Mouse (Mus musculus) left cerebral cortex, postnatal 14 days (tissue): ENCODE data around the gene Spaca5. TPM values are rescaled to one million over a fixed set of nuclear protein-coding genes. Genes with fewer than 3 reads are reported as not detected.

Experiments
- DNase-seq, 2 experiments: peaks; one replicate each; pipeline ENCODE4 v3.0.0; 2021 to 2022; ENCODE audit warnings: low spot score in 2 of 2, mixed read lengths in 1 of 2
- intact Hi-C: fragments of 180-260 bp; cut with DNase I; formaldehyde crosslinking; loops from one replicate; pipeline ENCODE4 v1.15.1; 2025
- long read RNA-seq, 2 experiments: library from polyadenylated mRNA; stranded (forward); transcript quantifications; one replicate each; pipeline ENCODE4 v2.0.0; 2021
- total RNA-seq, 2 experiments: library from RNA; stranded (reverse); gene quantifications; 2 replicates each; pipeline ENCODE4 v1.2.3; 2021

Gene Spaca5
- total RNA-seq, result not detected
- long read RNA-seq, experiment 1, result 0 reads
- long read RNA-seq, experiment 2, result 0 reads

GRCm38 (mm10) chrX:21068106-21068505 is at the start of gene Spaca5:
Gene Spaca5 (plus strand): TSS chrX:21068406.
- DNase-seq, result no peak
- intact Hi-C loops, result no loop called here

GRCm38 (mm10) chrX:21061460-21061859 is 6.7 kb upstream of the Spaca5 start:
- no peak for DNase-seq
- intact Hi-C loops, result no loop called here

- DNase-seq, result peak; percentile 78 to 83
These were observed 6.2 kb upstream of the Spaca5 start, which contains the start of gene Zfp182 for GRCm38 (mm10) chrX:21061866-21062543. Gene Zfp182 (minus strand): TSS chrX:21062316.

GRCm38 (mm10) chrX:21062544-21062890 is 5.7 kb upstream of the Spaca5 start:
- intact Hi-C loops, result no loop called here
- no peak for DNase-seq

More at GRCm38 (mm10) chrX:21061866-21062543, 6.2 kb upstream of the Spaca5 start, which contains the start of gene Zfp182:
- intact Hi-C loops, result no loop called here

GRCm38 (mm10) chrX:21088645-21088982 is 20.4 kb downstream of the Spaca5 start:
- DNase-seq, result no peak
- intact Hi-C loops, result no loop called here

GRCm38 (mm10) chrX:21088983-21089866 is 21.0 kb downstream of the Spaca5 start, which contains the start of gene Zfp300:
Gene Zfp300 (minus strand): TSS chrX:21089527.
- DNase-seq, result peak; percentile 72 to 73
- intact Hi-C loops, result no loop called here

- peak in 1 of 2 experiments; percentile 6 for DNase-seq
- intact Hi-C loops, result no loop called here
These were observed 21.6 kb downstream of the Spaca5 start for GRCm38 (mm10) chrX:21089867-21090239.

- intact Hi-C loops, result no loop called here
- DNase-seq, result no peak
These were observed 47.3 kb downstream of the Spaca5 start, which contains the start of gene Ssxa1 for GRCm38 (mm10) chrX:21115520-21115919. Gene Ssxa1 (plus strand): TSS chrX:21115820.

Other genes starting within 250 kb of the Spaca5 start
- 1 to 10 TPM in 1 of 2 experiments, not detected in 1; 1.2 TPM for gene Timp1, start 198.2 kb upstream of the Spaca5 start, total RNA-seq
- gene Syn1, start 147.4 kb upstream of the Spaca5 start, total RNA-seq, result 100 to 1,000 TPM; 579 to 600 TPM
- 10 to 100 TPM in 1 of 2 experiments, 1 to 10 TPM in 1; 8.1 to 14.5 TPM for gene Cfp, start 136.9 kb upstream of the Spaca5 start, total RNA-seq
- 10 to 100 TPM; 42.7 to 43.2 TPM for gene Elk1, start 117.8 kb upstream of the Spaca5 start, total RNA-seq
- 10 to 100 TPM; 10.4 TPM for gene Uxt, start 106.4 kb upstream of the Spaca5 start, total RNA-seq
- gene Zfp182, start 6.1 kb upstream of the Spaca5 start, total RNA-seq, result 1 to 10 TPM; 8.9 to 9.2 TPM
- 1 to 10 TPM; 2.9 to 3.8 TPM for gene Zfp300, start 21.1 kb downstream of the Spaca5 start, total RNA-seq
- not detected for gene Ssxa1, start 47.4 kb downstream of the Spaca5 start, total RNA-seq
- gene Gm21876, start 107.2 kb downstream of the Spaca5 start, total RNA-seq, result not detected